Mouse (Mus musculus) forebrain, embryonic 15.5 days (tissue): ENCODE measurements around the gene Tbc1d23. TPM values are rescaled to one million over a fixed set of nuclear protein-coding genes. Genes with fewer than 3 reads are reported as not detected.

ENCODE experiments used
- polyA plus RNA-seq: library from polyadenylated mRNA; unstranded; fragments of >200 nt; fragmentation: Nextera tagmentation; extraction: Ambion mirVana; gene quantifications from 2 replicates; pipeline ENCODE4 v1.2.1, GENCODE M21; 2015

Gene Tbc1d23
- polyA plus RNA-seq, 1 experiment from 2014 or later, result 33.7 TPM

Other genes with a start within 250 kb of the Tbc1d23 start
- not detected in 2 replicates for gene Tmem45a2, start 160.1 kb downstream of the Tbc1d23 start, polyA plus RNA-seq
- 54.3 and 55.9 TPM in 2 replicates for gene Tomm70a, start 109.8 kb downstream of the Tbc1d23 start, polyA plus RNA-seq
- gene Nit2, start 64.2 kb downstream of the Tbc1d23 start, polyA plus RNA-seq, result 37.7 and 41.1 TPM in 2 replicates
- gene Tmem30c, start 61.4 kb upstream of the Tbc1d23 start, polyA plus RNA-seq, result 0.18 and 0.43 TPM in 2 replicates
- gene Filip1l, start 121.6 kb upstream of the Tbc1d23 start, polyA plus RNA-seq, result 1.9 and 2.3 TPM in 2 replicates